Mouse (Mus musculus): Measurements from ENCODE around the gene Ldb1. TPM values are rescaled to one million over a fixed set of nuclear protein-coding genes. Genes with fewer than 3 reads are reported as not detected.
A peak's percentile ranks its signal among the peaks of the same experiment; 100 is the strongest.

Ldb1 gene
- polyA plus RNA-seq, 1 experiment from 2014 or later = 79.6 TPM

DNA sequence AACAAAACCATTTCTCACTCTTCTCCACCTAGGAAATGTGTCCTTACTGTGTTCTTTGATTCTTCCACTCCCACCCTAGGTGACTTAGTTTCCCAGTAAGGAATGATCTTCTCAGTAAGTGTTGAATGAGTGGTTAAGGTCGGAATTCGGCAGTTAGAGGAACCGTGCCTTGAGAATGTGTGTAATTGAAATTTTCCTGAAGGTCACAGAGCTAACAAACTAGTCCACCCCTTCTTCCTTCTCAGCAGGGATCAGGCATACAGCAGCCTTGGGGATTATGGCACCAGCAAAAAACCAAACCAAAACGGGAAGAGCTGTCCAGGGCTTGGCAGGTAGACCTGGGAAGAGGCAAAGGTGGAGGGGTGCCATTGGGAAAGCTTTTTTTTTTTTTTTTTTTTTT lies 4.1 kb upstream of the Ldb1 start:
- Histone ChIP-seq H3K4me1 (ENCODE audit: control insufficient read depth, insufficient read depth, low read length) (peaks cover 13% of the 10 kb centered on the region; the same call in 1 of the 2 replicates), H3K27ac (ENCODE audit: low read depth, low read length) (no peak overlapping the region), H3K27me3 (ENCODE audit: control insufficient read depth, insufficient read depth, low read length) (no peaks in the 10 kb centered on the region), H3K9ac (ENCODE audit: low read depth, low read length) (no peak overlapping the region), H3K9me3 (ENCODE audit: control insufficient read depth, low read length) (no peaks in the 10 kb centered on the region), H3K4me2 (replicated peaks; ENCODE audit: low read depth, low read length) (no peak overlapping the region), H3K4me3 (ENCODE audit: low read length) (no peak overlapping the region), H3K36me3 (ENCODE audit: control insufficient read depth, insufficient read depth, low read length) (no peaks in the 10 kb centered on the region)
- WGBS = 73% methylated on average over 4 of the region's 4 CpGs
- ATAC-seq (ENCODE audit: low FRiP score, low TSS enrichment) = no peak

DNA sequence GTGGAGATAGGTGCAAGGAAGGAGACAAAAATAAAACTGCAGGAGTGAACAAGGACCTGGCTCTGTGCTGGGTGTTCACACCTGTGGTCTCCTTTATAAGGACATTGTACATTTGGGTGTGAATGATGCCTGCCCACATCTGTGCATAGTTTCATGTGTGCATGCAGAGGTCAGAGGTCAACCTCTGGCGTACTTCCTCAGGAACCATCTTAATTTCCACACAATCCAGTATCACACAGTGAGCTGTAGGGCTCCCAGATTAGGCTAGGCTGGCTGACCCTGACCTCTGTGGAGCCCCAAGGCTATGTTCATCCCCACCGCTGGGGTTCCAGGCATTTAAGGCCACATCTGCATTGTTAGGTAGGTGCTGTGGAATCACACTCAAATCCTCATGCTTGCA lies 2.4 kb upstream of the Ldb1 start:
- ATAC-seq (ENCODE audit: low FRiP score, low TSS enrichment) = no peak
- Histone ChIP-seq H3K9me3 (ENCODE audit: control insufficient read depth, low read length) (no peaks in the 10 kb centered on the region), H3K36me3 (ENCODE audit: control insufficient read depth, insufficient read depth, low read length) (no peaks in the 10 kb centered on the region), H3K9ac (ENCODE audit: low read depth, low read length) (no peak overlapping the region), H3K4me2 (replicated peaks; ENCODE audit: low read depth, low read length) (no peak overlapping the region), H3K4me3 (ENCODE audit: low read length) (no peak overlapping the region), H3K4me1 (ENCODE audit: control insufficient read depth, insufficient read depth, low read length) (peaks cover 30% of the 10 kb centered on the region), H3K27ac (ENCODE audit: low read depth, low read length) (no peak overlapping the region), H3K27me3 (ENCODE audit: control insufficient read depth, insufficient read depth, low read length) (no peaks in the 10 kb centered on the region)
- 66% methylated on average over 2 of the region's 2 CpGs for WGBS

DNA sequence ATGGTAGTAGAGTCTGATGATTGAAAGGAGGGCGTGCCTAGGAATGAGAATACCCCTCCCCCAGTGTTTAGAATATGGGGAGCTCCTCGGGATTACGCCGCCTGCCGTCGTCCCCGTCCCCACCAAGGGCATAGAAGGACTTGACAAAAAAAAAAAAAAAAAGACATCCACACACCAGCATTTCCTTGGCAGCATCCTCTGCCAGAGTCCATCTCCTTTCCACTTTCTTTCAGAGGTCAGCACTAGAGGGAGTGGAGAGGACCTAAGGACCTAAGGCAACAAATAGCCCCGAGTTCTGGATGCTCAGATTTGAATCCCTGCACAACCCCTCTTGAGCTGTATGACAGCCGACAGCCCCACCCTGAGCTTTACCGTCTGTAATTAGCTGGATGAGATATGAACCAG lies 1.6 kb upstream of the Ldb1 start:
- WGBS = 5% methylated on average over 10 of the region's 10 CpGs
- Histone ChIP-seq H3K9me3 (ENCODE audit: control insufficient read depth, low read length) (no peaks in the 10 kb centered on the region), H3K9ac (ENCODE audit: low read depth, low read length) (no peak overlapping the region), H3K36me3 (ENCODE audit: control insufficient read depth, insufficient read depth, low read length) (no peaks in the 10 kb centered on the region), H3K27ac (ENCODE audit: low read depth, low read length) (peak overlapping the region; percentile 92; the same call in 1 of the 2 replicates), H3K27me3 (ENCODE audit: control insufficient read depth, insufficient read depth, low read length) (no peaks in the 10 kb centered on the region), H3K4me1 (ENCODE audit: control insufficient read depth, insufficient read depth, low read length) (peaks cover 38% of the 10 kb centered on the region), H3K4me3 (ENCODE audit: low read length) (no peak overlapping the region; the same call in 1 of the 2 replicates), H3K4me2 (replicated peaks; ENCODE audit: low read depth, low read length) (peak overlapping the region; percentile 75)
- no peak for ATAC-seq (ENCODE audit: low FRiP score, low TSS enrichment)

GRCm38 (mm10) chr19:46045696-46046311 lies 790 bp upstream of the Ldb1 start:
- Histone ChIP-seq H3K4me1 (ENCODE audit: control insufficient read depth, insufficient read depth, low read length) (peaks cover 46% of the 10 kb centered on the region), H3K9me3 (ENCODE audit: control insufficient read depth, low read length) (no peaks in the 10 kb centered on the region), H3K27ac (ENCODE audit: low read depth, low read length) (peak overlapping the region; percentile 92), H3K27me3 (ENCODE audit: control insufficient read depth, insufficient read depth, low read length) (no peaks in the 10 kb centered on the region), H3K36me3 (ENCODE audit: control insufficient read depth, insufficient read depth, low read length) (no peaks in the 10 kb centered on the region), H3K4me2 (replicated peaks; ENCODE audit: low read depth, low read length) (peak overlapping the region; percentile 75), H3K9ac (ENCODE audit: low read depth, low read length) (peak overlapping the region; percentile 94), H3K4me3 (ENCODE audit: low read length) (peak overlapping the region; percentile 80)
- 2% methylated on average over 7 of the region's 7 CpGs for WGBS
- ATAC-seq (ENCODE audit: low FRiP score, low TSS enrichment) = peak; percentile 63

DNA sequence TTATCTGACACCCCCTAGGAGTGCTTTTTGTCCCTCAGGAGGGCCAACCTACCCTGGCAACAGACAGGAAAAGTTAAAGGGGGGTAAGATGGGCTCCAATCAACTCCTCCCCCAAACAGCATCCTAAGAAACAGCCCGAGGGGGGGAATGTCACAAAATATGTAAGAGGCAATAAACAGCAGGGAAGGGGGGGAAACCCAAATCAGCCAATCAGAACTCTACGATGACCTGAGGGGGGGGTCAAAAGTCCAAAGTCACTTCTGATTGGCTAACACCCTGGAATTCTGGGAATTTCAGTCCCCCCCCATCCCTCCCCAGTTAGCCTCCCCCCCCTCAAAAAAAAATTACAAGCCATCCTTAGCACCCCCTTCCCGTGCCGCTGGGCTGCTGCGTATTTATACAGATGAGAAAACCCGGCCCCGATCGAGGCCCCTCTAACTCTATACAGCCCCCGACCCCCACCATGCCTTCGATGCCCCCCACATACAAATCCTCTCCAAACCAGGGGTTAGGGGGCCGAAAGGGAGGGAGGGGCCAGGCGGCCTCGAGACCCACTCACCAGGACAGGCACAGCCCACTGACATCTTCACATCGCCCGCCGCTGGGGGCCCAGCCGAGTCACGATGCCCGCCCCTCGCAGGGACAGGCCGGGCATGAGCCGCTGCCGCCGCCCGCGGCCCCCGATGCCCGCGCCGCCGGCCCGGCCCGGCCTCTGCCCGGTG lies 582 bp downstream of the Ldb1 start, which contains the start of gene Pprc1:
Gene Pprc1 (plus strand): TSS at position 616 of the 722 bp plus-strand sequence.
- Histone ChIP-seq H3K9me3 (ENCODE audit: control insufficient read depth, low read length) (no peaks in the 10 kb centered on the region), H3K4me3 (ENCODE audit: low read length) (peak within 1 kb of the TSS; percentile 80), H3K27ac (ENCODE audit: low read depth, low read length) (peak within 1 kb of the TSS; percentile 92), H3K9ac (ENCODE audit: low read depth, low read length) (peak within 1 kb of the TSS; percentile 94), H3K4me1 (ENCODE audit: control insufficient read depth, insufficient read depth, low read length) (peaks cover 56% of the 10 kb centered on the region), H3K27me3 (ENCODE audit: control insufficient read depth, insufficient read depth, low read length) (no peaks in the 10 kb centered on the region), H3K36me3 (ENCODE audit: control insufficient read depth, insufficient read depth, low read length) (no peaks in the 10 kb centered on the region), H3K4me2 (replicated peaks; ENCODE audit: low read depth, low read length) (peak within 1 kb of the TSS; percentile 75)
- peak; percentile 2; the same call in 1 of the 2 replicates for ATAC-seq (ENCODE audit: low FRiP score, low TSS enrichment)
- WGBS = 2% methylated on average over 28 of the region's 34 CpGs

GRCm38 (mm10) chr19:46043380-46043779 lies 1.6 kb downstream of the Ldb1 start:
- 68% methylated on average over 7 of the region's 7 CpGs for WGBS
- Histone ChIP-seq H3K4me1 (ENCODE audit: control insufficient read depth, insufficient read depth, low read length) (peaks cover 59% of the 10 kb centered on the region), H3K4me3 (ENCODE audit: low read length) (peak overlapping the region; percentile 80), H3K9me3 (ENCODE audit: control insufficient read depth, low read length) (no peaks in the 10 kb centered on the region), H3K36me3 (ENCODE audit: control insufficient read depth, insufficient read depth, low read length) (no peaks in the 10 kb centered on the region), H3K9ac (ENCODE audit: low read depth, low read length) (peak overlapping the region; percentile 94; the same call in 1 of the 2 replicates), H3K4me2 (replicated peaks; ENCODE audit: low read depth, low read length) (peak overlapping the region; percentile 75), H3K27ac (ENCODE audit: low read depth, low read length) (peak overlapping the region; percentile 93), H3K27me3 (ENCODE audit: control insufficient read depth, insufficient read depth, low read length) (no peaks in the 10 kb centered on the region)
- ATAC-seq (ENCODE audit: low FRiP score, low TSS enrichment) = no peak

DNA sequence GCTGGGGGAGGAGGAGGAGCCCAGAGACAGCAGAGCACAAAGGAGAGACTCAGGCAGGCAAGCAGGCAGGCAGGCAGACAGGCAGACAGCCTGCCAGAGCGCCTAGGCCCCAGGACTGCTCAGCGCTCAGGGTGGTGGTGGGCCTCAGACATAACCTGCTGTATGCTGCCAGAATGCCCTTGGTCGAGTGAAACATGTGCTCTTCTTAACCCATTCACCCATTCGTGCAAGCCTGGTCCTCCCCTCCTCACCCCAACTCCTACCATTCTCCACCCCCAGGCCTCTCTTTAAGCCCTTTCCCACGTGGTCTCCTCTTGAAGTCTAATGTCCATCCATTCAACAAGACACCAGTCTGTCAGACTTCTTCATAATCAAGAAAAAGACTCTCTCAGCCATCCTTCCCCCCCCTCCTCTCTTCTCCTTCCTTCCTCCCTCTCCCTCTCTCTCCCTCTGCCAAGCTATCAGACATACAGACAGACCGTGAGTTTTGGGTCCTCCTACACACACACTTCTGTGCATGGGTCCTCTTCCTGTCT lies 2.5 kb downstream of the Ldb1 start:
- Histone ChIP-seq H3K27ac (ENCODE audit: low read depth, low read length) (peak overlapping the region; percentile 93), H3K4me3 (ENCODE audit: low read length) (peak overlapping the region; percentile 30), H3K27me3 (ENCODE audit: control insufficient read depth, insufficient read depth, low read length) (no peaks in the 10 kb centered on the region), H3K4me2 (replicated peaks; ENCODE audit: low read depth, low read length) (peak overlapping the region; percentile 75), H3K9ac (ENCODE audit: low read depth, low read length) (peak overlapping the region; percentile 62), H3K4me1 (ENCODE audit: control insufficient read depth, insufficient read depth, low read length) (peaks cover 67% of the 10 kb centered on the region), H3K36me3 (ENCODE audit: control insufficient read depth, insufficient read depth, low read length) (no peaks in the 10 kb centered on the region), H3K9me3 (ENCODE audit: control insufficient read depth, low read length) (no peaks in the 10 kb centered on the region)
- no peak for ATAC-seq (ENCODE audit: low FRiP score, low TSS enrichment)
- WGBS = 6% methylated on average over 6 of the region's 6 CpGs

DNA sequence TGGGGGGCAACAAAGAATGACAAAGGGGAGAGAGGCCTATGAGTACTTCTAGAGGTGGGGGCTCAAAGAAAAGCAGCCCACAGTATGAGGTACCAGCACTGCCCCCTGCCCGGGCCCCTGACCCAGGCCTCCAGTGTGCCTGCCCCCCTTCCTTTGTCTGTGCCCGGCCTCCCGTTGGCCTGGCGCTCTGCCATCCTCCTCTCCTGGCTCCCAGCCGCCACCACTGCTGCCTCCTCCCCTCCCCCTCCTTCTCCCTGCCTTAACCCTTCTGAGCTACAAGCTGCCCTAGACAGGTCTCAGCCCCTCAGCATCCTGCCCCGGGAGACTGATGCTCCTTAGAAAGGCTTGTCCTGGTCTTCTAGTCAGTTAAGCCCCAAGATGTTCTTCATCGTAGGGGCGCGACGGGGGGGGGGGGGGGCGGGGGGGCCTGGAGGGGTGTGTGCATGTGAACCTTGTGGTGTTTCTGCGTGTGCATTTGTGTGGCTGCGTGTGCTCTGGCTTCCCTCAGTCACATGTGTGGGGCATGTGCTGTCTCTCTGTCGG lies 3.0 kb downstream of the Ldb1 start:
- Histone ChIP-seq H3K9me3 (ENCODE audit: control insufficient read depth, low read length) (no peaks in the 10 kb centered on the region), H3K4me1 (ENCODE audit: control insufficient read depth, insufficient read depth, low read length) (peaks cover 72% of the 10 kb centered on the region), H3K9ac (ENCODE audit: low read depth, low read length) (peak overlapping the region; percentile 62), H3K4me2 (replicated peaks; ENCODE audit: low read depth, low read length) (peak overlapping the region; percentile 75), H3K27ac (ENCODE audit: low read depth, low read length) (peak overlapping the region; percentile 93), H3K4me3 (ENCODE audit: low read length) (peak overlapping the region; percentile 30), H3K27me3 (ENCODE audit: control insufficient read depth, insufficient read depth, low read length) (no peaks in the 10 kb centered on the region), H3K36me3 (ENCODE audit: control insufficient read depth, insufficient read depth, low read length) (no peaks in the 10 kb centered on the region)
- WGBS = 0% methylated on average over 12 of the region's 14 CpGs
- peak; percentile 2; the same call in 1 of the 2 replicates for ATAC-seq (ENCODE audit: low FRiP score, low TSS enrichment)

Measured in kidney, embryonic 14.5 days (tissue).